In the genomic region with DNA sequence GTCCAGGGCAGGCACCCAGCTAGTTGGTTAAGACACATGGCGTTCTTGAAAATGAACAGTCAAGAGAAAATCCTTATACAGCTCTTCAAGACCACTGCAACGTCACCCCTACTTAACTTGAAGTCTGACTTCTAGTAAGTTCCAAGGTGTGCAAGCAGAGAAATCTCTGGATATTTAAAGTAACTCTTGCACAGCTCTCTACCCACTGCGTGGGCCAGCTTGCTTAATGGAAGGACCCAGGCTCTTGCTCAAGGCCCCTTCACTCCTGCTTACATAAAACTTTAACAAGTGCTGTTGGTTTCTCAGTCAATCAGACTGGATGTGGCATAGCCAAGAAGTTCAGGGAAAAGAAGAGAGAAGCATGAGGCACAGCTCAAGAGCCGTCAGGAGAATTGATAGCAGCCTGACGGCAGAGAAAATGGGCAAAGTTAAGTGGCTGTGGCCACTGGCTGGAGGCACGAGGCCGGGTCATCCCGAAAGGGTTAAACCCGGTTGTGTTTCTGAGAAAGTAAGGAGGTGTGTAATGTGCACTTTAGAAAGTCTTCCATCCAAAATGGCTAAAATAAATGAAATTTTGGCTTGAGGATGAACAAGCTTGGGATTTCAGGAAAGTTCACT, we compare ENCODE assay signal across 17 mouse cellular contexts.
"Had no signal": no experiment of that assay in that cellular context is flagged by ENCODE, and none has a peak within 500 bp of the region (broad histone marks: within the 10 kb centered on the region; RNA-seq: fewer than 3 reads in every experiment).

No protein-coding gene starts in this region.

- DNase-seq: kidney, adult 2 months; kidney, postnatal 14 days; left cerebral cortex, postnatal 4 days; liver, embryonic 13.5 days; lung, embryonic 14.5 days; lung, postnatal 14 days; right cerebral cortex, postnatal 25 days; spleen, adult 18-20 months; thymus, adult 18-20 months; thymus, postnatal 36 days had no signal

- H3K4me3 ChIP-seq: liver, embryonic 13.5 days; midbrain, embryonic 12.5 days; midbrain, embryonic 15.5 days; neural tube, embryonic 12.5 days; neural tube, embryonic 15.5 days; stomach, embryonic 15.5 days had no signal

- H3K4me2 ChIP-seq: liver, embryonic 13.5 days; lung, embryonic 14.5 days; midbrain, embryonic 12.5 days; midbrain, embryonic 15.5 days; neural tube, embryonic 12.5 days; neural tube, embryonic 15.5 days; stomach, embryonic 15.5 days had no signal

- ATAC-seq: intestine, embryonic 16.5 days; midbrain, embryonic 15.5 days had no signal

- H3K36me3 ChIP-seq: liver, embryonic 13.5 days; midbrain, embryonic 12.5 days; midbrain, embryonic 15.5 days; neural tube, embryonic 12.5 days; neural tube, embryonic 15.5 days; stomach, embryonic 15.5 days had no signal

- H3K27me3 ChIP-seq: liver, embryonic 13.5 days; midbrain, embryonic 15.5 days; neural tube, embryonic 12.5 days; neural tube, embryonic 15.5 days; stomach, embryonic 15.5 days had no signal

- H3K27ac ChIP-seq: liver, embryonic 13.5 days; macrophage; midbrain, embryonic 12.5 days; midbrain, embryonic 15.5 days; neural tube, embryonic 12.5 days; neural tube, embryonic 15.5 days; stomach, embryonic 15.5 days had no signal

- H3K4me1 ChIP-seq: liver, embryonic 13.5 days; midbrain, embryonic 12.5 days; midbrain, embryonic 15.5 days; stomach, embryonic 15.5 days had no signal

- H3K9me3 ChIP-seq: liver, embryonic 13.5 days; midbrain, embryonic 12.5 days; midbrain, embryonic 15.5 days; neural tube, embryonic 12.5 days; neural tube, embryonic 15.5 days; stomach, embryonic 15.5 days had no signal

- H3K9ac ChIP-seq: liver, embryonic 13.5 days; lung, embryonic 14.5 days; midbrain, embryonic 12.5 days; midbrain, embryonic 15.5 days; neural tube, embryonic 12.5 days; neural tube, embryonic 15.5 days; stomach, embryonic 15.5 days had no signal
